Mouse (Mus musculus): ENCODE results near the gene Sv2a.

Gene Sv2a

GRCm38 (mm10) chr3:96180727-96181477 lies at the start of gene Sv2a:
TSS of gene Sv2a (plus strand) at chr3:96181151.
- DNase-seq (ENCODE audit: low read depth, low spot score) = peak; percentile 86

- no peak for DNase-seq (ENCODE audit: low read depth, low spot score)
Observed at GRCm38 (mm10) chr3:96132478-96132877, 48.5 kb upstream of the Sv2a start.

GRCm38 (mm10) chr3:96133327-96133905 lies 47.5 kb upstream of the Sv2a start:
- no peak for DNase-seq (ENCODE audit: low read depth, low spot score)

- no peak for DNase-seq (ENCODE audit: low read depth, low spot score)
Observed at GRCm38 (mm10) chr3:96135011-96135410, 45.9 kb upstream of the Sv2a start.

GRCm38 (mm10) chr3:96147950-96148349 lies 33.0 kb upstream of the Sv2a start:
- peak; percentile 80 for DNase-seq (ENCODE audit: low read depth, low spot score)

- DNase-seq (ENCODE audit: low read depth, low spot score) = peak; percentile 59
Observed at GRCm38 (mm10) chr3:96151836-96152235, 29.1 kb upstream of the Sv2a start.

GRCm38 (mm10) chr3:96152611-96153010 lies 28.3 kb upstream of the Sv2a start:
- DNase-seq (ENCODE audit: low read depth, low spot score) = no peak

GRCm38 (mm10) chr3:96155501-96155900 lies 25.4 kb upstream of the Sv2a start:
- no peak for DNase-seq (ENCODE audit: low read depth, low spot score)

- DNase-seq (ENCODE audit: low read depth, low spot score) = no peak
Observed at GRCm38 (mm10) chr3:96159820-96160219, 21.1 kb upstream of the Sv2a start.

GRCm38 (mm10) chr3:96160222-96160802 lies 20.6 kb upstream of the Sv2a start:
- no peak for DNase-seq (ENCODE audit: low read depth, low spot score)

GRCm38 (mm10) chr3:96160803-96161516 lies 20.0 kb upstream of the Sv2a start:
- DNase-seq (ENCODE audit: low read depth, low spot score) = no peak

GRCm38 (mm10) chr3:96161869-96162840 lies 18.8 kb upstream of the Sv2a start, which contains the start of gene Mtmr11:
TSS of gene Mtmr11 (plus strand) at chr3:96162004.
- DNase-seq (ENCODE audit: low read depth, low spot score) = no peak

- no peak for DNase-seq (ENCODE audit: low read depth, low spot score)
Observed at GRCm38 (mm10) chr3:96163040-96163439, 17.9 kb upstream of the Sv2a start.

GRCm38 (mm10) chr3:96168466-96169158 lies 12.3 kb upstream of the Sv2a start:
- DNase-seq (ENCODE audit: low read depth, low spot score) = no peak

GRCm38 (mm10) chr3:96170276-96170675 lies 10.7 kb upstream of the Sv2a start:
- DNase-seq (ENCODE audit: low read depth, low spot score) = no peak

GRCm38 (mm10) chr3:96170976-96171545 lies 9.9 kb upstream of the Sv2a start:
- peak; percentile 46 for DNase-seq (ENCODE audit: low read depth, low spot score)

GRCm38 (mm10) chr3:96171583-96172196 lies 9.3 kb upstream of the Sv2a start:
- DNase-seq (ENCODE audit: low read depth, low spot score) = no peak

- peak; percentile 94 for DNase-seq (ENCODE audit: low read depth, low spot score)
Observed at GRCm38 (mm10) chr3:96172197-96173178, 8.5 kb upstream of the Sv2a start, which contains the start of gene Sf3b4. TSS of gene Sf3b4 (plus strand) at chr3:96172332.
